Mouse (Mus musculus) layer of hippocampus, adult 8-10 months (tissue): ENCODE measurements around the gene Pard3. TPM values are rescaled to one million over a fixed set of nuclear protein-coding genes. Genes with fewer than 3 reads are reported as not detected.

Source experiments
- DNase-seq, 2 experiments: peaks; one replicate each; pipeline ENCODE4 v3.0.0; 2022; ENCODE audit warnings: low spot score in 2 of 2
- total RNA-seq, 4 experiments: library from RNA; stranded (reverse); gene quantifications; 2 replicates each; pipeline ENCODE4 v1.2.4; 2022

The Pard3 gene
- total RNA-seq, 4 experiments from 2014 or later = 22.7 to 28.9 (median 25.4) TPM

DNA sequence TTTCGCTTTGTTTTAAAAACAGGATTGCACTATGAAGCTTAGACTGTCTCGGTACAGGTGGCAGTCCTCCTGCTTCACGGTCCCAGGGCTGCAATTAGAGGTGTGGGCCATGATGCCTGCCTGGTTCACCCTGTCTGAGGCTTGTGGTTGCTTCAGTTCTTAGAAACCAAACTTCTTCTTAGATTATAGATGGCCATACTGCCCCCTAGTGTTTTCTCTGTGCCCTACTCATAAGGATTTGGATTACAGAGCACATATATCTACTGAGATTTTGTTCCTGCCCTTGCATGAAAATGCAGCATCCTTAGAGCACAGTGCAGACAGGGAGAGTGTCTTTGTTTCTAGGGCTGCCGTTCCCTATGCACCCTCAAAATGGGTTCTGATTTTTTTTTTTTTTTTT is 114.9 kb downstream of the Pard3 start:
- DNase-seq = peak in 1 of 2 experiments; percentile 42

DNA sequence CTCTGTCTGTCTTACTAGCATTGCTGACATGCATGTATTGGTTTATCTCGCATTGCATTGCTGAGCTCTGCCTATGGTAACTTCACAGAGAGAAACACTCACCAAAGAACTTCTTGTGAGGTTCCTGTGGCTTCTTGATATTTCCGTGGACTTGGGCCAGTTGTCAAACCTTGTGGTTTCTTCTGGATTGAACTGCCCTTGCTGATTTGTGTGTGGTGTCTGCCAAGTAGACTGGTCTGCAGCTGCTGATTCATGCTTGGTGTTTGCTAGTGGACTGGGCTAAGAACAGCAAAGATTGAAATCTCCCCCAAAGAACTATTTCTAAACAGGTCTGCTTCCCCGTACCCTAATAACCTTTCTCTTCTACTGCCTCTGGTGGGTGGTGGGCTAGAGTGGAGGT is 117.6 kb downstream of the Pard3 start:
- no peak for DNase-seq

DNA sequence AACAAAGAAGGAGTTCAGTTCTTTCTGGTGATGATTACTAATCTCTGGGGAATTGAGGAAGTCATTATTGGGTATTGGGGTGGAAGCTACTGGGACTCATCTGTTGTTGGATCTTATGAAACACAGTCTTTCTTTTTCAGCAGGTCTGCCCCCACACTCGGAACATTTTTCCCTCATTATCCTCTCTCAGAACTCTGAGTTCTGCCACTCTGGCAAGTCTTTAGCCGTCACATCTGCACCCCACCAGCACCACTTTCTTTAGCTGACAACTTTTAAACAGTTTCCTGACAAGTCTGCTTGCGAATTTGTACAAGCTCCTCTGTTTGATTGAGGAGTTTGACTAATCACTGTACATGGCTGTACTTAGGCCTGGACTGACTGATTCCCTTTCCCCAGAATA is 118.4 kb downstream of the Pard3 start:
- DNase-seq = no peak

DNA sequence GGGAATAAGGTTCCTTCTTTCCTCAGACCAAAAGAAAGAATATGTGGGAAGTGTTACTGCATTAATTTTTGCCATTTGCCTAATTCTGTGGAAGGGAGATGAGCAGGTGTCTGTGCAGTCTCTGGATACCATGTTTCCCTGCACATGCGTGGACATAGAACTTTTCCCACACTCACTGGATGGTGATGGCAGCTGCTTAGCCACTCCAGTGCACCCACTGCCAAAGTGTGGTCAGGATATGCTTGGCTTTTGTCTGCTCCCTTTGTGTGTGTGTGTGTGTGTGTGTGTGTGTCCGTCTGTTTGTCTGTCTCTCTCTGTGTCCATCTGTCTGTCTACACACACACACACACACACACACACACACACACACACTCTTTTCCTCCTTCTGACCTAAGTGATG is 119.8 kb downstream of the Pard3 start:
- DNase-seq = no peak

- DNase-seq = no peak
Observed at GRCm38 (mm10) chr8:127184025-127184424, 120.3 kb downstream of the Pard3 start.

GRCm38 (mm10) chr8:127185897-127186296 is 122.2 kb downstream of the Pard3 start:
- no peak for DNase-seq

DNA sequence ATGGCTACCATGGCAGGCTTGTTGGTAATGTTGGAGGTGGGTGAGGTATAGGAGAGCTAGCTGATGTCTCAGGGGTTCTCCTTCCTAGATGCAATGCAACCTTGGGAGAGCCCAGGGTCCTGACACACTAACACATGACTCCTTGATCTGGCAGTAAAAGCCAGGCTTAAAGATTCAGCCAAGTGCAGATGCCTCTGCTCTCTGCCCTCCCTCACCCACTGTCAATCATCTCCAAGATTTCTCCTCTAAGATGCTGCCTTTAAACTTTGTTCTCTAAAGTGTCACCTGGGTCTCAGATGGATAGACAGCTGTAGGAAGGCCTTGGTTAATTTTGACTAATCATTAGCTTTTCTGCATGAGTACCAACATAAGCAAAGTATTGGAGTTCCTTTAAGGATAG is 125.0 kb downstream of the Pard3 start:
- no peak for DNase-seq

GRCm38 (mm10) chr8:127190350-127190749 is 126.7 kb downstream of the Pard3 start:
- peak; percentile 56 to 83 for DNase-seq

DNA sequence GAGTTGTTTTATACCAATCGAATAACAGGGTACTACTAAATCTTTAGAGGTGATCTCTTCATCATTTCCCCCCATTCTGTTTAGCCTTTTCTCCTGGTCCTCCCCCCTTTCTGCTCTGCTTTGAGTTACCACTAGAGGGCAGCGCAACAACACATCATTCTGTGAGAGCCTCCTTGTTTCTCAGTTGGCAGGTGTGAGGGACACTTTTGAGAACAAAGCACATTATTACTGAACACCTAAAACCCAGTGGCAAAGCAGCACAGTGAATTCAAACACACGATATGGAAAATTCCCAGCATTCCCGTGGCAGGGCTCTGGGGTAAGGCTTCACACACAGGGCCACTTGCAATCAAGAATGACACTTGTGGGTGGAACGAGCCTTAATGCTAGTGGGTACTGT is 127.7 kb downstream of the Pard3 start:
- peak; percentile 47 to 72 for DNase-seq

DNA sequence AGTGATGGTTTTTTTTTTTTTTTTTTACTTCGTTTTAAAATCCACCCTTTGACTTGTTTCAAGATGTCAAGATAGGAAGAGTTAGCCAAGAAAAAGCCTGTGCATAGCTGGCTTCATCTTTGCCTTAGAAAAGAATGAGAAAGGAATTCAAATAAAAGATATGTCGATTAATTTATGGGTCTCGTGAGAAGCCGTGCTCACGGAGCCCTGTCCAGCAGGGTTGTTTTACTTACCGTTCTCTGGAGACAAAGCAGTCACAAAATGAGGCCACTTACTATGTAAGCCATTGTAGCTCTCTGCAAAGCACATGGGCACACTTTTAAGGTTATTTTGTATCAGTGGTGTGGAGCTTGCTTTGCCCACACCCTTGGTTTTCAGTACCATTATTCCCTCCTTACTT is 128.1 kb downstream of the Pard3 start:
- no peak for DNase-seq

GRCm38 (mm10) chr8:127192331-127192730 is 128.6 kb downstream of the Pard3 start:
- DNase-seq = no peak

DNA sequence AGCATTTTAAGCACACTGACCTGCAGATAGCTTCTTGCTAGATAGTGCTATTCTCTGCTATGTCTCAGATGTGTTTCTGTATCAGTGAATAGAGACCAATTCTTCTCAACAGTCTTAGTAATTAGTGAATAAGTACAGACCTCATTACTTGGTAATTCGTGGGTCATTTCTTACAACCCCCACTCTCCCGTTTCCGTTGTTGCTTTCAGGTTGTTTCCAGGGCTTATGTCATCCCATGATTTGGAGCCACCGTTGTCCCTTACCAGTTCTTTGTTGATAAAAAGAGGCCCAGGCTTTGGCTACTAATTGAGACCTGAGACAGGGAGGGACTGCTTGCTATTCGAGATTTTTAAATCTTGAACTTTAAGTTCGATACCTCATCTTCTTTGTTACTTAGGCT is 129.7 kb downstream of the Pard3 start:
- no peak for DNase-seq

DNA sequence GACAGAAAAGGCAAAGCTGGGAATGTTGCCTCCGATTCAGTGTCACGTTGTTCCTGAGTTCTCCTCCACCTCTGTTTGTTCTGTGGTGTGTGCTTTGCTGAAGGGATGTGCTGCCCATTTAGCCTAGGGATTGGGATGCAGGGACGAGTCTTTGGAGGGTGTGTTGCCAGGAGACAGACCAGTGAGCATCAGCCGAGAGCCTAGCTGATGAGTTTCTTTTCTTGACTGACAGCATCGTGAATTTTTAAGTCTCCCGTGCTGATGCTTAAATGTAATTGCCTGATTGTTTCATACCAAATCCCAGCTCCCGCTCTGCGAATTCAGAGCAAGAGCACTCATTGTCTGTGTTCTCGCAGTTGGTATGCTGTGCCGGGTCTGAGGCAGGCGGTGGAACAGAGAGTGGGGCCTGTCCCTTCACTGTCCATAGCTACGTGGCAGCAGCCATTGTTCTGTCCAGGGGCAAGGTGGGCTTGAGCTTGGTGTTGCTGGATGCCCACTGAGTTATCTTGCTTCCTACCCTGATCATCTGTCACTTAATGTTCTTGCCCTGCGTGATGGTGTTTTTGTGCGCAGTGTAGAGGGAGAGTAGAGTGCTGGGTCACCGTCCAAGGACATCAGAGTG is 131.2 kb downstream of the Pard3 start:
- no peak for DNase-seq

GRCm38 (mm10) chr8:127196505-127197265 is 133.0 kb downstream of the Pard3 start:
- DNase-seq = no peak

GRCm38 (mm10) chr8:127207455-127207854 is 143.8 kb downstream of the Pard3 start:
- peak in 1 of 2 experiments; percentile 27 for DNase-seq

DNA sequence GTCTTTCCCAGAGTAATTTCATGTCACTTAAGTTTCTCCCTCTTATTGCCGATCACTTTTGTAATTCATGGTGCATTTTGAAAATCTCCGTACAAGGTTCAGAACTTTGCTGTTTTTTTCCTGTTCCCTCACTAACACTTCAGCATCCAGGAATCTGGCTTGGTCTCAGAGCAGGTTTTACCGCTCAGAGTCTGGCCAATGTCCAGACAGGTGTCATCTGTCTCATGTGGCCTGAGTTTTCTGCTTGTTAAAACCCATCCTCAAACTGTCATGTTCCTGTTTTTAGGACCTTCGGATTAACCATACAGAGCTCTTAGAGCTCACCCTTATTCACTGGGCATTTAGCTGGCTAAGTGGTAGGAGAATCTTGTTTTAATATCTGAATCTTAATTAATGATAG is 146.9 kb downstream of the Pard3 start:
- no peak for DNase-seq

DNA sequence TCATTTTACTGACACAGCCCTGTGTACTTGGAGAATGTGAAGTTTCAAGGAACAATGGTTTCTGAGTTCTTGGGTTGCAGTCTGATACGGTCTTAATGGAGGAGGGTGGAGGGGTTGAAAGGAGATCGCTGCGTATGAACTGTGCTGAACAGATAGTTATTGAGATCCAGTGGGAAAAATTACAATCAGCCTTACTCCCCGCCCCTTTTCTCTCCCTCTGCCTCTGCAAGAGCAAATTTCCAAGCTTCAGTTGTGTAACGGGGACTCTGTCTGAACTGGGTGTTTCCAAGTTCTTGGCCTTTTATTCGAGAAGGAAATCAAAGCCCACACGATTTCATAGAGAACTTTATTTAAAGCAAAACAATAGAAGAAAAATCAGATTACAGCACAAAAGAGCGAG is 150.6 kb downstream of the Pard3 start:
- no peak for DNase-seq

DNA sequence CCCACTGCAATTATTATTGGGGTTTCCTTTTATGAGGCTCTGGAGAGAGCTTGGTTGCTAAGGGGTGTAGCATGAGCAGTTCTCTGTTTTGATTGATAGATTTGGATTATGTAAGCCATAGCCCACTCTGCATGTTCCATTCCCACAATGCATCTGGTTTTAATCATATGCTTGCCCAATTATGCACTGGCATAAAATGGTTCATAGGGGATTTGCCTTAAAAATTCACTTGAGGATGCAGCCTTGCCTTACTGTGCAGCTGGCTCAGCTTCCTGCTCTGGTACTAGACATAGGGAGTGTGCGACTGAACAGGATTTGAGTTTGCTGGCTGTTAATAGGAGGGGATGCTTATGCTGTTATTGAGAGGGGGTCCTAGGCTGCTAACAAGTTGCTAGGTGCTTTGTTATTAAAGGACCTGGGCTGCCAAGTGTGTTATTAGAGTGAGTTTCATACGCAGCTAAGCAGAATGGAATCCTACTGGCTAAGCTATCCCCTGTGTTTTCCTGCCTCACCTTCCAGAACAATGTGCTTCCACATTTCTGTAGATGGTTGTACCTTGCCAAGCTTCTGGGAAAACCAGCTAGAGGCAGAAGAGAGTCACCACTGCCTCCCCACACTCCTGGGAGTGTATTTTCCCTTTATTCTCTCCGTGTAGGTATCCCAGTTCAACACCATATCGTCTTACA is 151.2 kb downstream of the Pard3 start:
- peak in 1 of 2 experiments; percentile 32 for DNase-seq

GRCm38 (mm10) chr8:127220206-127220605 is 156.5 kb downstream of the Pard3 start:
- no peak for DNase-seq

GRCm38 (mm10) chr8:127220615-127221014 is 156.9 kb downstream of the Pard3 start:
- DNase-seq = no peak

GRCm38 (mm10) chr8:127222361-127222760 is 158.7 kb downstream of the Pard3 start:
- no peak for DNase-seq

- no peak for DNase-seq
Observed at GRCm38 (mm10) chr8:127226996-127227395, 163.3 kb downstream of the Pard3 start.

DNA sequence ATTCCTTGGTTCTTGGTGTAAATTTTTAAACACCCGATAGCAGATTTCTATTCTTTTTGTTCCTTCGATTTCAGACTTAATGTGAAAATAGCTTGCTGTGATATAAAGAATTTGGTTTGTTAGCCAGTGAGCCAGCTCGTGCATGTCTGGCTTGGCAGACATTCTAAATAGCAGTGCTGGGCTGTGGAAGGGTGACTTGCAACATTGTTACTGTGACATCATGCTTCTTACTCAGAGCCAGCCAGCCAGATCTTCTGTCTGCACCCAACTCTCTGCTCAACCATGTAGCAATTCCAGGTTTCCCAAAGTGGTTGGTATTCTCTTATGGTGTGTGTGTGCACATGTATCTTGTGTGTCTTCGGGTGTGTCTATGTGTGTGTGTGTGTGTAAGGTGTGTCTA is 163.7 kb downstream of the Pard3 start:
- no peak for DNase-seq
